Mouse (Mus musculus): ENCODE measurements around the gene Mier3. TPM values are rescaled to one million over a fixed set of nuclear protein-coding genes. Genes with fewer than 3 reads are reported as not detected.

Mier3 gene
- 3.6 and 7.5 TPM in 2 replicates for polyA plus RNA-seq (2012; rRNA removed)

DNA sequence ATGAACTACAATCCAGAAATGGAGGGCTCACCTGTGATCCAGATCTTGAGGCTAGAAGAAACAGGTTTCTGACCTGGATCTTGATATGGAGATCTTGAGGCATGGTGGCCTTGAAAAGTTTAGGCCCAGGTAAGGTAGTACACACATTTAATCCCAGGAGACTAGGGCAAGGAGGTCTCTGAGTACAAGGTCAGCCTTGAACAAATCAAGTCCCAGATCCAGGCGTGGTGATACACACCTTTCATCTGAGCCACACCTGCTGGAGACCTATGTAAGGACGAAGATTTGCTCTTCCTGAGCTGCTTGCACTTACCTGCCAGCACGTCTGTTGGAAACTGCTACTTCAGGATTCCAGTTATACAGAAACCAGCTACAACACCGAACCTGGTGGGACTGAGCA is at the start of gene Mier3:
TSS of gene Mier3 (plus strand) at position 301 of the 400 bp plus-strand sequence.
- WGBS, result 69% methylated on average over 4 of the region's 4 CpGs
- no peak for DNase-seq (ENCODE audit: low read depth, low spot score)

DNA sequence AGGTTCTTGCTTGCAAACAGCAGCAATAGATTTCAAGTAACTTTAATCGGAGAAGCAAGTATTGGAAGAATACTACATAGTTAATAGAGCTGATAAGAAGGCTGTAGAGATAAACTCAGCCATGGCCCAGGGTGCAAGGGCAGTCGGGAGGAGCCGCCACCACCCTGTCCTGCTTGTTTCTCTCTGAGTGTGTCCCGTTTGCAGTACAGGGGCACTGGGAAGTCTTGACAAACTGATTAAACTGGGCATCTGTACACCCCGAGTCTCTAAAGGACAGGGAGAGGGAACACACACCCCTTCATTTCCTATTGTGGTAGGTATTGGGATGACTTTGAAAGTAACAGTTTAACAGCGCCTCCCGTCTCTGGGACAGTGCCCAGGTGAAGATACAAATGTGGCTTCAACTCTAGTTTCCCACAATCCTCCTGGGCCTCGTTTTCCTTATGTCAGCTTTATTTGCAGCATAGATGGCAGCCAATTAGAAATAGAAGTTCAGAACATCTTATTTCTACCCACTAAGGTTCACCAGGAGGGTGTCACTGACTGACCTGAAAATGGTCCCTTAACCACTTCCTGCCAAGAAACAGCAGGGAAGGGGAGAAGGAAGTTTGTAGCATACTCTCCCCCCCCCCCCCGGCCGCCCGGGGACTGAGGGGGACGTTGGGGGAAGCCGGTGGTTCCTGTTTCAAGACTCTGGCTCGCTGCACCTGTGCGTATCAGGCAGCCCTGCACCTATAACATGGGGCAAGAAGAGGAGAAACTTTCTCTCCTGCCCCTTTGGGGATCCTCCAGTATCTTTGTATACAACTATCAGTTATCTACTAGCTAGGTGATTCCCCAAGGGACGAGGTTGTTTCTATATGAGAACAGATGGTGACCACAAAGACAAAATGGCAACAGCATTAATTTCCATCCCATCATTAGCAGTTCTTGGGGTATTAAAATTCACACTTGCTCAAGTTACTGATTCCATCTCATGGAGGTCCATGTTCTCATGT is 46.3 kb upstream of the Mier3 start:
- WGBS, result 79% methylated on average over 16 of the region's 16 CpGs
- no peak for DNase-seq (ENCODE audit: low read depth, low spot score)

DNA sequence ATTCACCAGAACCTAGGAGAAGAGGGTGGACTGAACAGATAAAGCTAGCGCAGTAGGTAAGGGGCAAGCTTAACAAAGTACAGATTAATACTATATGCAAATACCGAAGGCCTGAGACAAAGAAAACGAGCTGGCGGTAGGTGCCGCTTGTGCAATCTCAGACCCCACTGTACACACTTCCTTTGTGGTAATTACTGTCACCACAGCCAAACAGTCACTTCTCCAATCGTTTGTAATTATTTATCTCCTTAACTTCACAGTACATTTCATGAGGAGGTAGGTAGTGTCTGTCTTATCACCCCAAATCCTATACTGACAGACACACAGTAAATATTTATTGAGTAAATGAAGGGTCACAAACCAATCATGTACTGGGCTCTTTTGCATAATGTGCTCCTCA is 40.5 kb upstream of the Mier3 start:
- 76% methylated on average over 6 of the region's 6 CpGs for WGBS
- DNase-seq (ENCODE audit: low read depth, low spot score), result no peak

DNA sequence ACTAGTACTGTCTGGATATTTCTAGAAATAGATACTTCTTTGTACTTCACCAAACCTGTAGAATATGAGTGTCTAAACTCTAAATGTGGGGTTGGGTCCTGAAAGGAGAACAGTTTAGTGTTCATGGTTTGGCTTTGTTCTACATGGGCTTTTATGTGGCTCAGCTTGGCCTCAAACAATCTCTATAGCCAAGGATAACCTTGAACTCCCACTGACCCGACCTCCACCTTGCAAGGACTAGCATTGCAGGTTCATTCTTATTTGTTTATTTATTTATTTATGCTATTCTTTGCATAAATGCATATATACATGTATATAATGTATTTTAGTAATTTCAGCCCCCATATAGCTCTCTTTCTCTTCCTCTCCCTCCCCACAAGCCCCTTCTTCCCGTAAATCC is 37.1 kb upstream of the Mier3 start:
- DNase-seq (ENCODE audit: low read depth, low spot score), result no peak
- WGBS, result 60% methylated on average over 2 of the region's 2 CpGs

DNA sequence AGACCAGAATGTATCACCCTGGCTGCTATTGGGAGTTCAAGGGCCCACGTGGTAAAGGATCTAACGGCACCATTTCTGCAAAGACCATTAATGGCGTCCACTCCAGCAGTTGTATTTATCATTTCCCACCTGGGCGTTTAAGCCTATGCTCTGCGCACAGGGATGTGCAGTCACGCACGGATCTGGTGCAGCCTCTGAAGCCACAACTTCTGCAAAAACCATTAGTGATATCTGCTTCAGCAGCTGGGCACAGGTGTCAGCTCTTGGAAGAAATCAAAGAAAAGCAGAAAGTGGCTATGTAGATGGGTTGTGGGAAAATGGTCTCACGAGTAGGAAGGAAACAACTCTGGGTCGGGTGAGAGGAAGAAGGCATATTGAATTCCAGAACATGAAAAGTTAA is 34.6 kb upstream of the Mier3 start:
- WGBS, result 79% methylated on average over 9 of the region's 9 CpGs
- no peak for DNase-seq (ENCODE audit: low read depth, low spot score)

DNA sequence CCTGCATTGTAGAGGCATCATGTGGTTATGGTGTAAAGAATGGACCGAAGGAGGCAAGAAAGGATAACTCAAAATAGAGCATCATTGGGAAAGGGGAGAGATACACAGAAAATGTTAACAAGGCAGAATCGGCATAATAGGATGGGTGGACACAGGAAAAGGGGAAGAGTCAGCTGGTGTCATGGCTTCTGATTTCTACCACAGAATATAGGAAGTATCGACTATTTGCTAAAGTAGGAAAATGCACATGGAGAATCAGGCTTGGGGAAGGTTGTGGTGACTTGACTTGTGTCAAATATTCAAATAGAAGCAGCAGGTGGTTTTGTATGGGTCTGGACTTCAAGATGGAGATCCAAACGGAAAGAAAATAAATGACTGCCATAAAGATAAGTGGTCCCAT is 33.5 kb upstream of the Mier3 start:
- DNase-seq (ENCODE audit: low read depth, low spot score), result no peak
- WGBS, result 71% methylated on average over 4 of the region's 4 CpGs

DNA sequence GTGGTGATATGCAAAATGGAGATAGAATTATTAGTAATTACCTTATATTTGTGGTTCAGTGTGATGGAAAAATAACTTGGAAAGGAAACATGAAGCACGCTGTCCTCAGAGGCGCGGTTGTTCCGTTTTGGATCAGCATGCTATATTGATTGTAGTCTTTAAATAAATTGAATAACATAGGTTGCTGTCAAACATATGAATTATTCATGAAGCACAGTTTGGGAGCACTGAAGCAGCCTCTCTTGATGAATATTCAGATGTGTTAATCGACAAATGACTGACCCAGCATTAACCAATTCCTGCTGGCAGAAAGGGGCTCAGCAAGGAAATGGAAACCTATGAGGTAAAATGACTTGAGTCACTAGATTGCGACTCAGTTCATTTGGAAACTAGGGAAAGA is 29.8 kb upstream of the Mier3 start:
- DNase-seq (ENCODE audit: low read depth, low spot score), result no peak
- 85% methylated on average over 6 of the region's 6 CpGs for WGBS

DNA sequence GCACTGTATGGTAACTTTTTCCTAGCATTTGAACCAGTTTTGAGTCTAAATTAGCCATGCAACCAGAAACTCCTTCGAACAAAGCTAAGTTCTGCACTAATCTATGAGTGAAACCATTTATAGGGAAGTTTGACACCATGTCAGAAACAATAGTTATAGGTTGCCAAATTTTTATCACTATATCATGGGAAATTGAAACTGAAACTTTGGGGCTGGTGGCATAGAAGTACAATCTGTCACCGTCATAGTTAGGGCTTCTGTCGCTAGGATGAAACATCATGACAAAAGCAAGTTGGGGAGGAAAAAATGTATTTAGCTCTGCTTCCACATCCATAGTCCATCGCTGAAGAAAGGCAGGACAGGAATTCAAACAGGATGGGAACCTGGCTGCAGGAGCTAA is 25.5 kb upstream of the Mier3 start:
- no peak for DNase-seq (ENCODE audit: low read depth, low spot score)
- WGBS, result 47% methylated on average over 4 of the region's 4 CpGs

DNA sequence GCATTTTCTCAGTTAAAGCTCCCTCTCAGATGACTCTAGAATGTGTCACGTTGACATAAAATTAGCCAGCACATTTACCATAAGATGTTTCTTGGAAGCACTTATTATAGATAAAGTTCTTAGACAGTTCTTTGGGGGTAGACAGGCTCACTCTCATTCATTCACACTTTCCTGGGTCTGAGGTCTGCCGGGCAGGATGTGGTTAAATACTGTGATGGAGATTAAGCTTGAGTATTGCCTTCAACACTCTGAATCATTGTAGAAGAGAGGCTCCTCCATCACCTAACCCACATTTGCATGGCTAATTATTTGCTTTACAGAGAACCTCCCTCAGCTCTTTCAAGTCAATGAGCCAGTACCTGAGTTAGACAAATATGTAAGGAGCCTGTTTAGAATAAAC is 24.9 kb upstream of the Mier3 start:
- 84% methylated on average over 2 of the region's 2 CpGs for WGBS
- no peak for DNase-seq (ENCODE audit: low read depth, low spot score)

DNA sequence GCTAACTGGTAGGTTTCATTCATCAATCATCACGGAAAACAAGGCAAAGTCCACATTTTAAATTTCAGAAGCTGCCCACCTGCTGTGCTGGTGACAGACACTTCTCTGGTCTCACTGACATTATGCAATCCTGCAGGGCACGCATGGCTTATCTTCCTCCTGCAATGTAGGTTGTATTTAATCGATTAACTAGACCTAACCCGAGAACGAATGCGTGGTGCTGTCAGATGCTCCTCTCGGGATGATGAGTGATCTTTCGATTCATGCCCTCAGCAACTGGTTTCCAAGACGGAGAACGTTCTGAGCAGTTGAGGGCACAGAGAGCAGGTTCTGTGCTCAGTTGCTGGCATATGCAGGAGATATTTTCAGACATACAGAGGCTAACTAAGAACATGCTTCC is 24.5 kb upstream of the Mier3 start:
- DNase-seq (ENCODE audit: low read depth, low spot score), result no peak
- 73% methylated on average over 10 of the region's 10 CpGs for WGBS

DNA sequence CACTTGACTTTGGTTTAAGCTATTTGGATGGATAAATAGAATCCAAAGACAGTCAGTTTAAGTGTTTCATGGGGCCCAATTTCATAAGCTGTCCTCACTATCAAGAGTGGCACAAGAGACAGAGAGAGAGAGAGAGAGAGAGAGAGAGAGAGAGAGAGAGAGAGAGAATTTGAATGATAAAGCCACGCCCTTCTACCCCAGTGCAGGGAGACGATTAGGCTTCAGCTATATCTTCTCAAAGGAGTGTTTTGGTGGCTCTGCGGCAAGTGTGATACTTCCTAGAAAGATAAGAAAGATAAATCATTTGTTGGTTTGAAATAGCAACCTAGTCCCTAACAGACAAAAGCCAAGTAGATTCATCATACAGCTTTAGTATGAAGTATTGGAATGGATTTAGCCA is 24.0 kb upstream of the Mier3 start:
- no peak for DNase-seq (ENCODE audit: low read depth, low spot score)
- whole genome bisulfite sequencing, result 52% methylated on average over 3 of the region's 3 CpGs

DNA sequence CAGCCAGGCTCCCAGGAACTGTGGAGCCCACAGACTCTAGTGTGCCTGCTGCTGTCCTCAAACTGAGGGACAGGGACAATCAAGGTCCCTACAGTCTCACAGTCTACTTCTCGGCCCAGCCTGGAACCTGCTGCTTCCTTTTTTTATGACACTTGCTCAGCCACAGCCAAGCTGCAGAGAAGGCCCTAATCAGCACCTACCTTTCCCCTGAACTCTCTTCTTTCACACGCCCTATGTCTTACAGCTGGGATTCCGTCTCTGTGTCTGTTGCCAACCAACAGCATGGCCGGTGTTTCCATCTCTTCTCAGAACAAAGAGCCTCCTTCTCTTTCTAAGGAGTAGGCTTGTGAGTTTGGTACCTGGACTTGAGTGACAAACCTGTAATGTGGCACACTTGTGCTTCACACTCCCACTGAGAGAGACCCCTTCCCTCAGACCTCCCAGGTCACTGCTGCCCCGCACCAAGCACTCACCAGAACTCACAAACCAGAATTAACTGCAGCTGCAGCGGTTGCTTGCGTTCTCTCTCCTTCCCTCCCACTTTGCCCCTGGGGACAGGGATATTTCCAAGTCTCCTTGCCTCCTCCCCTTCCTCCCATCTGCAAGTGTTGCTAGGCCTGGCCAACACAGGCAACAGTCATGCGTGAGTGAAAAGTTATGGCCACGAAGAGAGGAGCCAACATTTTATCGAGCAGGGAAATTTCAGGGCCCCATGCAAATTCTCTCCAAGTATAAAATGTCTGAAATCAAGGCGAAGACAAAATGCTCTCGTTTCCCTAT is 22.1 kb upstream of the Mier3 start:
- 54% methylated on average over 12 of the region's 12 CpGs for WGBS
- no peak for DNase-seq (ENCODE audit: low read depth, low spot score)

DNA sequence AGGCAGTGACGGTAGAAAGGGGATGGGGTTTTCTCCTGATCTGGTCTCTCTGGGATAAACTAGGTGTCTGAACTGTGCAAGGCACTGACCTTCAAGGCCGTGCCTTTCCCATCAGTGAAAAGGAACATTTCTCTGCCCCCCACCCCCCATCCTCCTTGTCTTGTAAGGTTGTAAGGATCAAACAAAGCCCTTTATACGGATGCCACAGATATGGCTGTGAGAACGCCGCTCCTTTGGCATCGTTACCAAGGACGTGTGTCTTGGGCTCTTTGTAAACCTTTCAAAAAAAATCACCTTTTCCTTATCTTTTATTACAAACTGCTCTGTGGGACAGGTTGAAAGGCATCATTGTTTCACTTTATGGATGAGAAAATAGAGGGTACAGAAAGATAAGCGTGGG is 21.3 kb upstream of the Mier3 start:
- DNase-seq (ENCODE audit: low read depth, low spot score), result no peak
- 40% methylated on average over 8 of the region's 8 CpGs for WGBS

DNA sequence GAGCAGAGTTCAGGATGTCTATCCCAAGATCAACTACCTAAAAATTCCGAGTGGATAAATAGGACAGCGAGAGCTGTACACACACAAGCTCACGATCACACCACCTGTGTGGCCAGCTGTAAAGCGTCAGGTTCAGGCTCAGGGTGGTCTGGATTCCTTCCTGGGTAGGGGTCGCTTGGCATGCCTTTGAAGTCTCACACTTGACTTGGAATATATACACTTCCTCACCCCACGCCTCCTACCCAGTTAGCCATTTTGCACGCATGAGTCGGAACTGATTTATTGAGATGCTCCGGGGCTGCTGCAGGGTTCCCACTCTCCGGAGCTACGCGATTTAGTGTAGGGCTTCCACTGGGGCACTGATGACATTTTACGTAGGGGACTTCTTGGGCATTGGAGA is 20.7 kb upstream of the Mier3 start:
- no peak for DNase-seq (ENCODE audit: low read depth, low spot score)
- WGBS, result 68% methylated on average over 13 of the region's 13 CpGs

DNA sequence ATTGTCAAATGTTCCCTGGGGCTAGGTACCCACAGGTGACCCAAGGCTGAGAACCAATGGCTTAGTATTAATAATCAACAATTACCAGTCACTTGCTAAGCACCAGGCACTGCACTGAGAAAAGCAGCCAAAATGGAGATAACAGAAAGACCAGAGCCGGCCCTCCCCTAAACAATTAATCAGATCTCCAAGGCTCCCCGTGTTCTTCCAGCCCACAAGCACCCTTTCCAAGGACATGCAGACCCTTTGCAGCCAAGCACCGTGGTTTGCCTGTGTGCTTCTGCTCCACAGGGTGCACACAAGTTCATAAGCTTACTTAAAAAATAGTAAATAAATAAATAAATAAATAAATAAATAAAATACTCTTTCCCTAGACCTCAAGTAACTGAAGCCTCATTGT is 20.2 kb upstream of the Mier3 start:
- DNase-seq (ENCODE audit: low read depth, low spot score), result no peak
- WGBS, result 67% methylated on average over 3 of the region's 3 CpGs

DNA sequence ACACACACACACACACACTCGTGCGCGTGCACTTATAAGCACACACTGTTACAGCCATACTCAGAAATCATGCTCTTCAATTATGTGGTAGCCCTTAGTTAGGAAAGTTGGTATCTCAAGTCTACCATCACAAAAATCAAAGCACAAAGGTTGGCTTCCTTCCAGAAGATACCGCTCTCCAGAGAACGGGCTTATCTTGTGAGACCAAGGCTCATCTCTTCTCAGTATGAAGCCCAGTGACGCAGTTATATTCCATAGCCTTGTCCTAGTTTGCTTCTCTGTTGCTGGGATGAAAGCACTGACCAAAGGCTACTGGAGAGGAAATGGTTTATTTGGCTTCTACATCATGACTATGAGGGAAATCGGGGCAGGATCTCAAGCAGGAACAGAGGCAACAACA is 12.8 kb upstream of the Mier3 start:
- DNase-seq (ENCODE audit: low read depth, low spot score), result no peak
- WGBS, result 91% methylated on average over 7 of the region's 7 CpGs

DNA sequence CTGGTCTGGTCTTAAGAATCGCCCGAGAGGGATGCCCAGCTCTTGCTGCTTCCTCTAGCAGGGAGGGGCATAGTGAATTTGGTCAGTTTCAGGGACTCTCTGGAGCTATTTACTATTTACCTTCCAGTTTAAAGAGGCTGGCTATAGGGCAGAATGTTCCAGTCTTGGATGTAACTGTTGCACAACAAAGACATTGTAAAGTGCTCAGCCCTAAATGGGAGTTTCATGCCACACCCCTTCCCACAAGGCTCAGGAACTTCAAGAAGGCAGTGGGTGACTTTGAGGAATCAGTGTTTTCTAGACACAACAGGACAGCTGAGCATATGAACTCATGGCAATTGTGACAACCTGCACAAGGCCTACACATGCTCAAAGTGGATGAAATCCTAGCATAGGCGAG is 3.9 kb upstream of the Mier3 start:
- no peak for DNase-seq (ENCODE audit: low read depth, low spot score)
- WGBS, result 85% methylated on average over 3 of the region's 3 CpGs

DNA sequence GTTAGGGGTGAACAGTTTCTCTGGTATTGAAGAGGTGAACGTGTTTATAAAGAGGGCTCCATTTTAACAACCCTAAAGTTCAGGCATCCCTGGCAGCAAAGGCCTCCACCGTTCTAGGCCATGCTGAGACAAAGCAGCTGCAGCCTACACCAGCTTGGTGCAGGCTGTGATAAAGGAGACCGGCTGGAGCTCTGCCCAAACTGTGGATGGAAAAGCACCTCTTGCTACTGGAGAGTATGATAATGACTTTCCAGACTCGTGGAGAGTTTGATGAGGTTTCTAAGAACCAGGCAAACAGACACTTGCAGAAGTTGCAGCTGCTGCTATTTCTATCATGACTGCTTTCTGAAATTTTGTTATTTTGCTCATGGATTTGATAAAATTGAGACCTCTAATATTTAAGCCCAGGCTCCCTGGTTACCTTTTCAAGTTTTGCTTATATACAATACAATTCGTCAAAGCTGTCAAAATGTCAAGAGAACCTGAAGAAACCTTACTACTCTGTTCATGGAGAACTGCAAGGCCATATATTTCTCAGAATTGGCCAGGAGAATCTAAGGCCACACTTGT is 3.4 kb downstream of the Mier3 start:
- 68% methylated on average over 5 of the region's 5 CpGs for WGBS
- DNase-seq (ENCODE audit: low read depth, low spot score), result no peak

DNA sequence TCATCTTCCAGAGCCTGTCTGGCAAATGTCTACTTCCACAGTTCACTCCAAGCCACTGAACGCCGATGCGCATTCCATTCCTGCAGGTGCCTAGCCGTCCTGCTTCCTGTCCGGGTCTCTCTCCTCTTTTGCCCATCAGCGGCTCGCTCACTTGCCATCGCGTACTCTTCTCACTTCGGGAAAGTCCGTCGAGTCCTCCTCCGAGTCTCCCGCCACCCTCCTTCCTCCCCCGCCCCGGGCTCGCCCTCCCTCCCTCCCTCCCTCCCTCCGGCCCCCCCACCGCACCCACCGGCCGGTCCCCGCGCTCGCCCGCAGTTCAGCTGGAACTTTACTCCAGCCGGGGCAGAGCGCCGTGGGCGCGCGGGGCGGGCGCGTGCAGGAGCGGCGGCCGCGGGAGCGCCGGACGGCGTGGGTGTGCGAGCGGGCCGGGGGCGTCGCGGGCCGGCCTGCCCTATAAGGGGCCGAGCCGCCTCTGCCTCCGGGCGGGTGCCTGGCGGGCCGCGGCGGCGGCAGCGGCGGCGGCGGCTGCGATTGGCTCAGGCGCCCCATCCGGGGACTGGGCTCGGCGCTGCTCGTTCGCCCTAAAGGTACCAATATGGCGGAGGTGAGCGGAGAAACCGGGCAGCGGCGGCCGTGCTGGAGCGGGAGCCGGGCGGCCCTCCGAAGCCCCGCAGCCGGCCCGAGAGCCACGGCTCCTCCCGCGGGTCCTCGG is 5.1 kb downstream of the Mier3 start:
- DNase-seq (ENCODE audit: low read depth, low spot score), result no peak
- WGBS, result 1% methylated on average over 83 of the region's 86 CpGs

Measured in large intestine, adult 2 months (tissue).